Mouse (Mus musculus) neural tube, embryonic 12.5 days (tissue): Measurements from ENCODE around the gene Aif1. TPM values are rescaled to one million over a fixed set of nuclear protein-coding genes. Genes with fewer than 3 reads are reported as not detected.

Source experiments
- ATAC-seq: fragments of 200-750 bp; cut with Nextera tagmentation; 2 replicates; pipeline ENCODE4 v1.8.0; 2017; ENCODE audit warnings: low read depth, mild to moderate bottlenecking, moderate TSS enrichment, moderate library complexity; ENCODE audit not compliant: low FRiP score
- H3K27ac ChIP-seq: fragments of 300-500 bp; sonication (generic); 2 replicates; pipeline ENCODE4 v1.5.1; 2016
- H3K27me3 ChIP-seq: fragments of 300-500 bp; sonication (generic); replicated peaks from 2 replicates; pipeline ENCODE4 v1.6.1; 2016; ENCODE audit warnings: mild to moderate bottlenecking
- H3K36me3 ChIP-seq: fragments of 300-500 bp; sonication (generic); 2 replicates; pipeline ENCODE4 v1.6.1; 2016; ENCODE audit warnings: mild to moderate bottlenecking
- H3K4me1 ChIP-seq: fragments of 300-500 bp; sonication (generic); 2 replicates; pipeline ENCODE4 v1.6.1; 2016
- H3K4me2 ChIP-seq: fragments of 300-500 bp; sonication (generic); replicated peaks from 2 replicates; pipeline ENCODE4 v1.6.1; 2016; ENCODE audit warnings: mild to moderate bottlenecking
- H3K4me3 ChIP-seq: fragments of 300-500 bp; sonication (generic); 2 replicates; pipeline ENCODE4 v1.5.1; 2016
- H3K9ac ChIP-seq: fragments of 300-500 bp; sonication (generic); 2 replicates; pipeline ENCODE4 v1.6.1; 2016; ENCODE audit warnings: mild to moderate bottlenecking
- H3K9me3 ChIP-seq: fragments of 300-500 bp; sonication (generic); 2 replicates; pipeline ENCODE4 v1.6.1; 2016; ENCODE audit warnings: mild to moderate bottlenecking
- WGBS: fragments of 180-500 bp; shearing (Covaris S2); methylation state at CpG from one replicate; pipeline ENCODE4 v1.1.7; 2016; 5-methylcytosine and 5-hydroxymethylcytosine counted together
- polyA plus RNA-seq: library from polyadenylated mRNA; unstranded; fragments of >200 nt; fragmentation: Nextera tagmentation; extraction: Ambion mirVana; gene quantifications from 2 replicates; pipeline ENCODE4 v1.2.1, GENCODE M21; 2016

Aif1 gene
- polyA plus RNA-seq: 8.3 and 9.1 TPM in 2 replicates

- Histone ChIP-seq H3K4me2 (no peak within 1 kb of the TSS), H3K27me3 (no peaks in the 10 kb centered on the region), H3K9ac (no peak within 1 kb of the TSS), H3K4me1 (no peaks in the 10 kb centered on the region), H3K4me3 (no peak within 1 kb of the TSS), H3K36me3 (no peaks in the 10 kb centered on the region), H3K27ac (no peak within 1 kb of the TSS), H3K9me3 (no peaks in the 10 kb centered on the region)
- 63% methylated on average over 2 of the region's 2 CpGs for WGBS
- ATAC-seq: no peak
Observed at GRCm38 (mm10) chr17:35175968-35176367, at the start of gene Aif1. Gene Aif1 (minus strand): TSS chr17:35176068.

GRCm38 (mm10) chr17:35225456-35225855 lies 49.6 kb upstream of the Aif1 start:
- WGBS: 95% methylated on average over 5 of the region's 5 CpGs
- Histone ChIP-seq H3K9ac (no peak overlapping the region), H3K36me3 (peaks cover 54% of the 10 kb centered on the region), H3K4me3 (no peak overlapping the region), H3K4me1 (no peaks in the 10 kb centered on the region; the same call in 1 of the 2 replicates), H3K27ac (no peak overlapping the region), H3K4me2 (no peak overlapping the region), H3K27me3 (no peaks in the 10 kb centered on the region), H3K9me3 (no peaks in the 10 kb centered on the region)
- ATAC-seq: no peak

DNA sequence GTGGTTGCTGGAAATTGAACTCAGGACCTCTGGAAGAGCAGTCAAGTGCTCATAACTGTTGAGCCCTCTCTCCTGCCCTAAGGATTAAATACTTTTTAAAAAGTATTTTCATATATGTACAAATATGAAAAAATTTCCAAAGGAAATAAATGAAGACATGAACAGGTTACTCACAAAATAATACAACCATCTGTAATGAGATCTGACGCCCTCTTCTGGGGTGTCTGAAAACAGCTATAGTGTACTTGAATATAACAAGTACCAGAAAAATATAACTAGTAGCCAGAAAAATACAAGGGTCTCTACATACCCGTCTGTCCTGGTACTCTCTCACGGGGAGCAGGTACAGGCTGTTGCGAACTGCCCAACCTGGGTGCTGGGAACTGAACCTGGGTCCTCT lies 48.8 kb upstream of the Aif1 start:
- H3K4me2 ChIP-seq: no peak overlapping the region
- no peak overlapping the region for H3K9ac ChIP-seq
- no peaks in the 10 kb centered on the region for H3K9me3 ChIP-seq
- ATAC-seq: no peak
- peaks cover 56% of the 10 kb centered on the region for H3K36me3 ChIP-seq
- no peaks in the 10 kb centered on the region for H3K27me3 ChIP-seq
- WGBS: 95% methylated on average over 4 of the region's 4 CpGs
- H3K4me3 ChIP-seq: no peak overlapping the region
- no peaks in the 10 kb centered on the region; the same call in 1 of the 2 replicates for H3K4me1 ChIP-seq
- H3K27ac ChIP-seq: no peak overlapping the region

DNA sequence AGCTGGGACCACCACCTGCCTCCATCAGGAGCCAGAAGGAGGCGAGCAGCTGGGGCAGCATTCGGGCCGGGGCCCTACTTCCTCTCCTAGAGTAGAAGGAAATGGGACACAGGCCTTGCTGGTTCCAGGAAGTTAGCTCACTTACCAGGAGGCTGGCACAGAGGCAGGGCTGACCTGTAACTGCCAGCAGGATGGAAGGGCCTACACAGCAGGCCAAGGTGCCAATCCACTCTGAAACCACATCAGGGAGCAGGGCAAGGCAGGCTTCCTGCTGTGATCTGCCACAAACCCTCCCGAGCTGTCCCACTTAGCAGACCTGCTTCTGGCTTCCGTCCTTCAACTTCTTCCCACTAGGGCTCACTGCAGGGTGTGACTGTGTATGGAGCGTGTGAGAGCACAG lies 46.4 kb upstream of the Aif1 start:
- Histone ChIP-seq H3K4me1 (no peaks in the 10 kb centered on the region; the same call in 1 of the 2 replicates), H3K27ac (no peak overlapping the region), H3K9me3 (no peaks in the 10 kb centered on the region), H3K27me3 (no peaks in the 10 kb centered on the region), H3K4me3 (no peak overlapping the region), H3K4me2 (no peak overlapping the region), H3K9ac (0 out of 2 replicates have a peak overlapping the region, but pooled peaks have one; percentile 3), H3K36me3 (peaks cover 37% of the 10 kb centered on the region)
- ATAC-seq: no peak
- 77% methylated on average over 6 of the region's 6 CpGs for WGBS

DNA sequence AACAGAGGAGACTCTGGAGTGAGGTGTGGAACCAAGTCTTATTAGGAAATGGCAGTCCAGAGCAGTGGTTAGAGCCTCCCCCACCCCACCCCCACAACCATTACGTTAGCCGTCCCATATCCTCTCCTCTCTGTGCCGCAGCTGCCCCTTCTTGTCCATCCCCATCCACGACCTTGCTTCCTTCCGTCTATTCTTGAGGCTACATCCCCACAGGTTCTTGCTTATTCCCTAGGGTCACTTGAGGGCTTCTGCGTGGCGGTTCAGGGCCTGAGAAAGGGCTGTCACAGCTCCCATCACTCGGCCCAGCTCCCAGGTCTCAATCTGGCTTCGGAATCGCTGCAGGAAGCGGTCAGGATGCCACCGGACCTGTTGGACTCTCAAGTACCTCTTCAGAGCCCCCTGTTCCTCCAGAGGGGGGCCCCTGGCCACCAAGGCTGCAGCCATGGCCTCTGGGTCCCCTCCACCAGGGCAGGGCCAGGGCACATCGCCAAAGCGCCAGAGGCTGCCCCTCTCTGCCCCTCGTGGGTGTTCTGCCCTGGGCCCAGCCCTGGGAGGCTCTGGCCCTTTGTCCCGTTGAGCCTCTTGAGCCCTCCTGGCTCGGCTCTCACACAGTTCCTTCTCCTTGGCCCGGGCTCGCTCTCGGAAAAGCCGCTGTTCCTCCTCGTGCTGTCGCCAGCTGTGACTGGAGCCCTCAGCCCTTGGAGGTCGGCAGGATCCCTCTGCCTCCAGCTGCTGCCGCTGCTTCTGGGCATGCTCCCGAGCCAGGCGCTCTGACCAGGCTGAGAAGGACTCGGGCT lies 44.5 kb upstream of the Aif1 start, which contains the start of gene Gm16181:
TSS of gene Gm16181 (plus strand) at position 679 of the 797 bp plus-strand sequence.
- H3K9me3 ChIP-seq: no peaks in the 10 kb centered on the region
- no peaks in the 10 kb centered on the region for H3K27me3 ChIP-seq
- H3K9ac ChIP-seq: no peak within 1 kb of the TSS
- no peak within 1 kb of the TSS for H3K4me2 ChIP-seq
- 0 out of 2 replicates have a peak within 1 kb of the TSS, but pooled peaks have one; percentile 12 for H3K27ac ChIP-seq
- peaks cover 27% of the 10 kb centered on the region for H3K36me3 ChIP-seq
- ATAC-seq: no peak
- H3K4me1 ChIP-seq: no peaks in the 10 kb centered on the region; the same call in 1 of the 2 replicates
- no peak within 1 kb of the TSS for H3K4me3 ChIP-seq
- 85% methylated on average over 28 of the region's 28 CpGs for WGBS

DNA sequence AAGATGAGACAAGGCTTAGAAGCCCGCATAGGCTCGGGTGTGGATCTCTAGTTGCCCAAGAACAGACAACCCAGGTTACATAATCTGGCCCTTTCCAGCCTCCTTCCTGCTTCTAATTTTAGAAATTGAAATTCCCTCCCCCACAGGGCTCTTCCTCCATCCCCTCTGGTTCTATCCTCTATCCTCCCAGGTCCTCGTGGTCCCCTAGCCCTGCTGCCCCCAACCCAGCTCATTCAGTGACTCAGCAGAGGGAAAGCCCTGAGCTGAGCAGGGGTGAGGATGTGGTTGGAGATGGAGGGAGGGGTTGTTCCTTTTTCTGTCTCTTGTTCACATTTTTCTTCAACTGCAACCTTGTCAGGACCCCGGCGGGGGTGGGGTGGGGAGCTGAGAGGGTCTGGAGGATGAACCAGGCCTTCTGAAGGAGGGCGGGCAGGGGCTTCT lies 43.8 kb upstream of the Aif1 start:
- 87% methylated on average over 6 of the region's 6 CpGs for WGBS
- Histone ChIP-seq H3K9ac (no peak overlapping the region), H3K4me3 (no peak overlapping the region), H3K4me2 (no peak overlapping the region), H3K4me1 (no peaks in the 10 kb centered on the region; the same call in 1 of the 2 replicates), H3K27me3 (no peaks in the 10 kb centered on the region), H3K9me3 (no peaks in the 10 kb centered on the region), H3K27ac (0 out of 2 replicates have a peak overlapping the region, but pooled peaks have one; percentile 4), H3K36me3 (peaks cover 21% of the 10 kb centered on the region)
- ATAC-seq: no peak

DNA sequence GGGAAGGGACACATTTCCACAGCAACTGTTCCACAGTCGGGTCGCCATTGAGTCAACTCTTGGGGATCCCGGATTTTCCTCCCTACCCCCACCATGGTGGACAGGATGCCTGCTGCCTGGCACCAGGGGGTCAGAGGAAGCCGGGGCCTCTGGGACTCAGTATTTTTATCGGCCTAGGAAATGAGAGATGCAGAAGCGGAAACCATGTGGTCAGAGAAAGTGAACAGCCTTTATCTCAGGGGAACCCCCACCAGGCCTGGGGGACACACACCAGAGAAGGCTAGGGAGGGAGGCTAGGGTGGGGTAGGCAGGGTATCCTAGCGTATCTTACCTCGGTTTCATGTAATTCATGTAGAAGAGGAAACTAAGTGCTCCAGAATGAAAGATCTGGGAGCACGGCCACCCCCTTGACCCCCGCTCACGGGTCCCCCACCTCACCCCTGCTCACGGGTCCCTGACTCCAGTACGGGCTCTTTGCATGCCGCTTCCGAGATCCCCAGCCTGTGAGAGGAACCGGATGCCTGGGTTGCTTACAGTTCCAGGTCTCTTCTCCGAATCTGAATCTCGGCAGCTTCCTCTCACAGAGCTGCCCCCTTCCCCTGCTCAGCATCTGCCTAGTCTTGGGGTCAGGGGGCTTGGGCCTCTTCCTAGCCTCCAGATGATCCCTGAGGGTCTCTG lies 42.8 kb upstream of the Aif1 start:
- Histone ChIP-seq H3K9me3 (no peaks in the 10 kb centered on the region), H3K27me3 (no peaks in the 10 kb centered on the region), H3K4me1 (no peaks in the 10 kb centered on the region; the same call in 1 of the 2 replicates), H3K9ac (no peak overlapping the region), H3K4me2 (no peak overlapping the region), H3K36me3 (peaks cover 21% of the 10 kb centered on the region), H3K27ac (no peak overlapping the region), H3K4me3 (no peak overlapping the region)
- ATAC-seq: no peak
- WGBS: 85% methylated on average over 18 of the region's 18 CpGs

- no peak overlapping the region for H3K4me3 ChIP-seq
- H3K4me2 ChIP-seq: no peak overlapping the region
- no peaks in the 10 kb centered on the region for H3K4me1 ChIP-seq
- no peaks in the 10 kb centered on the region for H3K36me3 ChIP-seq
- ATAC-seq: no peak
- no peak overlapping the region for H3K9ac ChIP-seq
- no peaks in the 10 kb centered on the region for H3K27me3 ChIP-seq
- H3K27ac ChIP-seq: no peak overlapping the region
- 94% methylated on average over 5 of the region's 5 CpGs for WGBS
- H3K9me3 ChIP-seq: no peaks in the 10 kb centered on the region
Observed at GRCm38 (mm10) chr17:35213071-35213470, 37.2 kb upstream of the Aif1 start.

GRCm38 (mm10) chr17:35210593-35210992 lies 34.7 kb upstream of the Aif1 start:
- H3K27me3 ChIP-seq: no peaks in the 10 kb centered on the region
- no peaks in the 10 kb centered on the region for H3K36me3 ChIP-seq
- H3K9me3 ChIP-seq: no peaks in the 10 kb centered on the region
- no peak for ATAC-seq
- no peak overlapping the region for H3K4me2 ChIP-seq
- WGBS: 82% methylated on average over 3 of the region's 3 CpGs
- no peak overlapping the region for H3K9ac ChIP-seq
- no peak overlapping the region for H3K4me3 ChIP-seq
- no peaks in the 10 kb centered on the region for H3K4me1 ChIP-seq
- H3K27ac ChIP-seq: no peak overlapping the region

DNA sequence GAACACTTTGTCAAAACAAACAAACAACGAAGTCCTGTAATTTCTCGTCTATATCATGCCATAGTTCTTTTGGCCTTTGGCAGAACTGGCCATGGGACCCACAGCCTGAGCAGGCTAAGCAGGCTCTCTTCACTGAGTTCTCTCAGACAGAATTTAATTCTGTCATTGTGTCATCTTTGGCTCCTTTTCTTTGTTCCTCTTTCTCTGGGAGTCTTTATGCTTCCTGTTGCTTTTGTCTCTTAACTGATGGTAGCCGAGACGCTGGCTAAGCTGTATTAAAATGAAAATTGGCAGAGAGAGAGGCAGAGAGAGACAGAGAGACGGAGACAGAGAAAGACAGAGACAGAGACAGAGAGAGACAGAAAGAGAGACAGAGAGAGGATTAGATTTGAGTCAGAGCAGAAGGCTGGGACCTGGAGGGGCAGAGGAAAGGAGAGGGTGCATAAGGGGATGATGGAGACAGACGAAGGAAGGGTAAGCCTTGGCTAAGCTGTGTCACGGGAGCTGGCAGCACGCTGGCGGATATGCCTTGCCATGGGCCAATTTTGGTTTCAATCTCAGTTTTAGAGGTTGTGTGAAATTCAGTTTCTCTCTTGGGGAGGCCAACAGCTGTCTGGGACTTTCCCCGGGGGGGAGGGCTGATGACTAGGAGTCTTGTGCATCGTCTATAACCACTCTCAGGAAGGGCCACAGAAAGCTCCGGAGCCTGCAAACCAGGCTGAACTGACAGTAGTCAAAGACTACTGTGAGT lies 34.1 kb upstream of the Aif1 start:
- Histone ChIP-seq H3K9me3 (no peaks in the 10 kb centered on the region), H3K4me2 (no peak overlapping the region), H3K36me3 (no peaks in the 10 kb centered on the region), H3K4me1 (no peaks in the 10 kb centered on the region), H3K9ac (no peak overlapping the region), H3K27ac (no peak overlapping the region), H3K4me3 (no peak overlapping the region), H3K27me3 (no peaks in the 10 kb centered on the region; the same call in 1 of the 2 replicates)
- ATAC-seq: no peak
- WGBS: 76% methylated on average over 12 of the region's 12 CpGs

DNA sequence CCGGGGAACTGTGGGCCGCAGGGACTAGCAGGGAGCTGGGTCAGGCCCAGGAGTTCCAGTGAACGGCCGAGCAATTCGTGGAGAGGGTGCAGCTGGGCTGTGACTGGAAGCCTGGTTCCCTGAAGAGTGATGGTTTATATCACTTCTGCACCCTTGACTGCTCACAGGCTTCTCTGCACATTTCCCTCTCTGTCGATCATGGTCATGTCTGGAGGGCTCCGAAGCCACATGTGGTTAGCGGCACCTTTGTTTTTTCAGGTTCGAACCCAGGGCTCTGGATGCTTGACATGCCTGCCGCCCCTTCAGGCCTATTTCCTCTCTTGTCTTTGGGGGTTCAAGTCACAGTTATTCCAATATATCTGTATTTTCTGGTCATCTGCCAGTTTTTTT lies 29.5 kb upstream of the Aif1 start:
- Histone ChIP-seq H3K4me2 (no peak overlapping the region), H3K9ac (no peak overlapping the region), H3K4me1 (no peaks in the 10 kb centered on the region), H3K4me3 (no peak overlapping the region), H3K27ac (no peak overlapping the region), H3K27me3 (peaks cover 12% of the 10 kb centered on the region), H3K36me3 (no peaks in the 10 kb centered on the region), H3K9me3 (no peaks in the 10 kb centered on the region)
- no peak for ATAC-seq
- WGBS: 73% methylated on average over 10 of the region's 10 CpGs
